Comparison of ENCODE assay signal across 8 mouse cellular contexts in genomic region chr16:85173373-85174081, GRCm38 (mm10). TPM values are rescaled to one million over a fixed set of nuclear protein-coding genes. Genes with fewer than 3 reads are reported as not detected.
A peak's percentile ranks its signal among the peaks of the same experiment; 100 is the strongest.
DNase-seq lines count a peak whose midpoint lies in the region; ATAC-seq and TF ChIP-seq lines count a peak whose summit lies in the region.

Gene App (minus strand): TSS chr16:85173766.

- H3K4me2 ChIP-seq in forebrain, embryonic 14.5 days (ENCODE audit: low read length) = peak within 1 kb of the TSS; percentile 68
- H3K4me2 ChIP-seq in neural tube, embryonic 15.5 days = peak within 1 kb of the TSS; percentile 62

- under 1% methylated on average over 70 of the region's 78 CpGs for WGBS in forebrain, embryonic 14.5 days
- WGBS in large intestine, adult 2 months = under 1% methylated on average over 78 of the region's 78 CpGs
- under 1% methylated on average over 78 of the region's 78 CpGs for WGBS in neural tube, embryonic 15.5 days

- H3K36me3 ChIP-seq in E14TG2a.4 (ENCODE audit: insufficient read depth, low read length) = no peaks in the 10 kb centered on the region
- 0 out of 2 replicates have a peak, but pooled peaks cover under 1% of the 10 kb centered on the region for H3K36me3 ChIP-seq in forebrain, embryonic 14.5 days (ENCODE audit: control insufficient read depth, insufficient read depth, low read length)
- no peaks in the 10 kb centered on the region; the same call in 1 of the 2 replicates for H3K36me3 ChIP-seq in neural tube, embryonic 15.5 days

- TF ChIP-seq CTCF in E14TG2a.4 (conservative IDR thresholded peaks at IDR 0.05; ENCODE audit: low read length) = no peak

- peak within 1 kb of the TSS; percentile 96 for H3K9ac ChIP-seq in forebrain, embryonic 14.5 days (ENCODE audit: low read length)
- H3K9ac ChIP-seq in neural tube, embryonic 15.5 days (replicated peaks) = peak within 1 kb of the TSS; percentile 95

- ATAC-seq in cerebellum, adult (ENCODE audit: insufficient number of reproducible peaks, low FRiP score, low TSS enrichment) = peak; percentile 66
- ATAC-seq in forebrain, embryonic 14.5 days = peak; percentile 87
- ATAC-seq in neural tube, embryonic 15.5 days (ENCODE audit: low FRiP score) = peak; percentile 89

- H3K27ac ChIP-seq in forebrain, embryonic 14.5 days (ENCODE audit: low read depth, low read length) = peak within 1 kb of the TSS; percentile 93
- H3K27ac ChIP-seq in neural tube, embryonic 15.5 days (replicated peaks) = peak within 1 kb of the TSS; percentile 96

- intact Hi-C loops in heart, postnatal 10 days (cut with DNase I) = loop anchor here (1.0 to 10.0 kb wide), 6 partner anchors 41 to 504 kb away; no protein-coding TSS in a partner anchor

- DNase-seq in forebrain, embryonic 14.5 days (ENCODE audit: low spot score) = peak; percentile 94
- DNase-seq in heart, postnatal 10 days = peak; percentile 94 to 95
- DNase-seq in large intestine, adult 2 months (ENCODE audit: low read depth, low spot score) = no peak
- DNase-seq in lung, adult 18-20 months = peak; percentile 89 to 90
- DNase-seq in testis, postnatal 10 days (ENCODE audit: low spot score) = peak; percentile 96

- peaks cover 7% of the 10 kb centered on the region for H3K4me1 ChIP-seq in E14TG2a.4 (replicated peaks; ENCODE audit: low read depth, low read length)
- peaks cover 19% of the 10 kb centered on the region for H3K4me1 ChIP-seq in forebrain, embryonic 14.5 days (ENCODE audit: control insufficient read depth, insufficient read depth, low read length)
- peaks cover 30% of the 10 kb centered on the region for H3K4me1 ChIP-seq in neural tube, embryonic 15.5 days

- H3K27me3 ChIP-seq in E14TG2a.4 (ENCODE audit: insufficient read depth, low read length) = peaks cover 49% of the 10 kb centered on the region
- H3K27me3 ChIP-seq in forebrain, embryonic 14.5 days (replicated peaks; ENCODE audit: control insufficient read depth, insufficient read depth, low read length) = no peaks in the 10 kb centered on the region
- H3K27me3 ChIP-seq in neural tube, embryonic 15.5 days (replicated peaks) = no peaks in the 10 kb centered on the region

- peak within 1 kb of the TSS; percentile 91 for H3K4me3 ChIP-seq in E14TG2a.4 (replicated peaks; ENCODE audit: low read length)
- peak within 1 kb of the TSS; percentile 92 for H3K4me3 ChIP-seq in forebrain, embryonic 14.5 days (ENCODE audit: low read depth, low read length)
- H3K4me3 ChIP-seq in neural tube, embryonic 15.5 days (replicated peaks) = peak within 1 kb of the TSS; percentile 90

- H3K9me3 ChIP-seq in E14TG2a.4 (ENCODE audit: low read length) = no peaks in the 10 kb centered on the region
- H3K9me3 ChIP-seq in forebrain, embryonic 14.5 days (replicated peaks; ENCODE audit: control insufficient read depth, low read length) = no peaks in the 10 kb centered on the region
- no peaks in the 10 kb centered on the region for H3K9me3 ChIP-seq in neural tube, embryonic 15.5 days (replicated peaks)

RNA-seq across cellular contexts. Expression of gene App, which starts in this region (rescaled TPM):
- 158 and 215 TPM in 2 replicates for polyA plus RNA-seq in forebrain, embryonic 14.5 days (2014; fragmentation: Nextera tagmentation; extraction: Ambion mirVana)
- 100 to 1,000 TPM; 231 to 247 TPM for total RNA-seq in heart, postnatal 10 days (2021)
- polyA plus RNA-seq in large intestine, adult 2 months (2012; rRNA removed) = 109 and 218 TPM in 2 replicates
- polyA plus RNA-seq in neural tube, embryonic 15.5 days (2015; fragmentation: Nextera tagmentation; extraction: Ambion mirVana) = 454 and 487 TPM in 2 replicates
